Mouse (Mus musculus): ENCODE data around the gene Pawr. TPM values are rescaled to one million over a fixed set of nuclear protein-coding genes. Genes with fewer than 3 reads are reported as not detected.

Pawr gene
- total RNA-seq, 2 experiments from 2014 or later: not detected

DNA sequence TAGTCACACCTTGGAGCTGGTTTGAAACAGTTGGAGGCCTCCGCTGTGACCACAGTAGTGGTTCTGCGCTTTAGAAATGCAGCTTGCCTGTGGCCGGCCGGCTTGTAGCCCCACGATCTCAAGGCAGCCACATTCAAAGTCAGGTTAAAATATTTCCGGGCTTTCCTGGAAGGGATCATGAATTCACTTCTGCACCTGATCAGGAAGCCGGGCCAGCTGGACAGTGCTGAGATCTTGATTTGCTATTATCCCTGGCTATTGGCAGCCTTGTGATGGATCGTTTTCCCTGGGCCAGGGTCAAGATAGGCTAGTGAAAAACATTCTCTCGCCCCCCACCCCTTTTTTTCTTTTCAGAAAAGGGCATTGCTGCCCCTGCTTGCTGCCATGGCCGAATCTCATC is 123.3 kb downstream of the Pawr start:
- no peak for ATAC-seq (replicated peaks; ENCODE audit: low FRiP score, poor library complexity, severe bottlenecking)

DNA sequence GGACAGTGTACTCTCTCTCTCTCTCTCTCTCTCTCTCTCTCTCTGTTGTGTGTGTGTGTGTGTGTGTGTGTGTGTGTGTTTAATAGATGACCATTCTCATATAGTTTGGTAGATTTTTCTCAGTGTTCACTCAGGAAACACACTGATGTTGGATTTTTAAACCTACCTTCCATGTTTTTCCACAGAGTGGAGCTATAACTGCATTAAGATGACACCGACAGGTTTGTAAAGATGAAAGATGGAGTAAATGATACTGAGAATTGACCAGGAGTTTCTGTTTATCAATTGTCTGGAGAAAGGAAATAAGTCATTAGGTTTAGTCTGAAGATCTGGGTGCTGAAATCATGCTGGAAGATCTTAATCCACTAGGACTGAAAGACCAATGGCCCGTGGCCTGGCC is 124.0 kb downstream of the Pawr start:
- no peak for ATAC-seq (replicated peaks; ENCODE audit: low FRiP score, poor library complexity, severe bottlenecking)

DNA sequence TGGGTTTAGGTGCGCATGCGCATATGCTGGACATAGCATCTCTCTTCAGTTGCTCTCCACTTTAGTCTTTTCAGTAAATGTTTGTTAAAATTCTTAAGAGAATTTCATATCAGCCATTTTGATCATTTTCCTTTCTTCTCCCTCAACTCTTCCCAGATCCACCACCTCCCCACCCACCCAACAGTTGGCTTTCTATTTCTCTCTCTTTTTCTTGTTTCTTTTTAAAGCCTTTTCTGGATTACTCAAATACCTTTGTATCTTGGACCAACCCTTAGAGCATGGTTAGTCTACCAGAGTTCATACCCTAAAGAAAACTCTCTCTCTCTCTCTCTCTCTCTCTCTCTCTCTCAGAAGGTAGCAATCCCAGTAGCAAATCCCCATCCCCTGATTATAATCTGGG is 125.1 kb downstream of the Pawr start:
- ATAC-seq (replicated peaks; ENCODE audit: low FRiP score, poor library complexity, severe bottlenecking): no peak

DNA sequence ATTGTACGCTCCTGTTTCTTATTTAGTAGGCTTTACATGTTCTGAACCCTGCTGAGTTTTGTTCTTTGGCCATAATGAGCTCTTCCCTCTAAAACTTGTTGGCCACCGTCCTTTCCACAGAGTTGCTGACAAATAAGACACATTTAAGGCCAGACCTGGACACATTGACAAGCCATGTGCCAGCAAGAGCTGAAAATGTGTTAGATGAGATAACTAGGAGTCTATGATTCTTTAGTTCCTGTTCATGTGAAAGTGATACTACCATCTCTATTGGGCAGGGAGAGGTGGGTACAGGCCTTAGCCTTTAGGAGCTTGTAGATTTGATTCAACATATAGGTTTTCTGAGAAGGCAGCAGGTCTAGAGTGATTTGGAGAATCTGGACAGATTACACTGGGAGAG is 129.9 kb downstream of the Pawr start:
- no peak for ATAC-seq (replicated peaks; ENCODE audit: low FRiP score, poor library complexity, severe bottlenecking)

Other genes starting within 250 kb of the Pawr start
- 49.9 and 53.6 TPM in 2 replicates for gene Ppp1r12a, start 169.9 kb upstream of the Pawr start, total RNA-seq (2015; ENCODE audit: low replicate concordance)
- 80.1 and 81.4 TPM in 2 replicates for gene Ppp1r12a, start 169.9 kb upstream of the Pawr start, total RNA-seq (2017; ENCODE audit: low replicate concordance)